Mouse (Mus musculus) intestine, embryonic 15.5 days (tissue): ENCODE results near the gene Comp. TPM values are rescaled to one million over a fixed set of nuclear protein-coding genes. Genes with fewer than 3 reads are reported as not detected.

Experiments
- ATAC-seq: fragments of 200-750 bp; cut with Nextera tagmentation; 2 replicates; pipeline ENCODE4 v1.8.0; 2017; ENCODE audit warnings: moderate TSS enrichment, moderate library complexity
- H3K27ac ChIP-seq: fragments of 300-500 bp; sonication (generic); 2 replicates; pipeline ENCODE4 v1.5.1; 2015; ENCODE audit warnings: mild to moderate bottlenecking, inconsistent platforms
- H3K27me3 ChIP-seq: fragments of 300-500 bp; sonication (generic); replicated peaks from 2 replicates; pipeline ENCODE4 v1.6.1; 2015; ENCODE audit warnings: inconsistent platforms
- H3K36me3 ChIP-seq: fragments of 300-500 bp; sonication (generic); 2 replicates; pipeline ENCODE4 v1.6.1; 2015; ENCODE audit warnings: inconsistent platforms
- H3K4me1 ChIP-seq: fragments of 300-500 bp; sonication (generic); replicated peaks from 2 replicates; pipeline ENCODE4 v1.6.1; 2015; ENCODE audit warnings: inconsistent platforms
- H3K4me2 ChIP-seq: fragments of 300-500 bp; sonication (generic); replicated peaks from 2 replicates; pipeline ENCODE4 v1.6.1; 2015; ENCODE audit warnings: mild to moderate bottlenecking, inconsistent platforms
- H3K4me3 ChIP-seq: fragments of 300-500 bp; sonication (generic); replicated peaks from 2 replicates; pipeline ENCODE4 v1.5.1; 2015; ENCODE audit warnings: inconsistent platforms
- H3K9ac ChIP-seq: fragments of 300-500 bp; sonication (generic); 2 replicates; pipeline ENCODE4 v1.6.1; 2015; ENCODE audit warnings: inconsistent platforms
- H3K9me3 ChIP-seq: fragments of 300-500 bp; sonication (generic); 2 replicates; pipeline ENCODE4 v1.6.1; 2016; ENCODE audit warnings: inconsistent platforms
- WGBS: fragments of 180-500 bp; shearing (Covaris S2); methylation state at CpG from one replicate; pipeline ENCODE4 v1.1.7; 2015; 5-methylcytosine and 5-hydroxymethylcytosine counted together
- polyA plus RNA-seq: library from polyadenylated mRNA; unstranded; fragments of >200 nt; fragmentation: Nextera tagmentation; extraction: Ambion mirVana; gene quantifications from 2 replicates; pipeline ENCODE4 v1.2.1, GENCODE M21; 2015

The Comp gene
- polyA plus RNA-seq, 1 experiment from 2014 or later = 0.82 TPM

DNA sequence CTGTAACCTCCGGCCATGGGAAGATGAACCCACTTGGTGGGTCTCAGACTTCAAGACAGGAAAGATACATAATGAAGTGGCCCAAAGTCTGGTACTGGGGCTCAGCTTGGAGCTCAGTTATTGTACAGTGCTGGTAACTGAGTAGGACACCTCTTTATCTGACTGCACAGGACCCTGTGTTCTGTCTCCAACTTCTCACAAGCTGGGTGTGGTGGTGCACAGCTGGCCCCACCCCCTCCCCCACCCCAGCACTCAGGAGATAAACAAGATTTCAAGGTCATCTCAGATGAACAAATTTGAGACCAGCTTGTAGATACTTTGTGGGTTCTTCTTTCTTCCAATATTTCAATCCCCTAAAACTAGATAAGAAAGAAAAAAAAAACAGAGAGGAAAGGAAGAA, 17.2 kb upstream of the Comp start:
- ATAC-seq = no peak
- H3K36me3 ChIP-seq = no peaks in the 10 kb centered on the region

DNA sequence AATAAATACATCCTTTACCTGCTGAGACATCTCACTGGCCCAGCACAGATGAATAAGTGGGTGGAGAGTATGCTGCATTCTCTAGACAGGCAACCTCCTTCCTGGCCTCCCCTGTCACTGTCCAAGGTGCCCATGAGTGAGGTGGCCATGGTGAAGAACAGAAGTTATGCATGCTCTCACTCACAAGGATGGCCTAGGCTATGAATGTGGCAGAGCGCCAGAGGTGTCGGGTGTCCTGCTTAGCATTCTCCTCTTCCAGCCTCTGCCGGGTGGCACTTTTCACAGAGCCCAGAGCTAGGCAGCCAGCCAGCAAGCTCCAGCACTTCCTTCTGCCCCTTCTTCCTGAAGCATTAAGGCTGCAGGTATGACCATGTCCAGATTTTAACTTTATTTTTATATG, 13.9 kb upstream of the Comp start:
- Histone ChIP-seq H3K36me3 (no peaks in the 10 kb centered on the region), H3K4me3 (no peak overlapping the region), H3K27ac (no peak overlapping the region), H3K9ac (no peak overlapping the region), H3K4me1 (peaks cover 3% of the 10 kb centered on the region; the same call in 1 of the 2 replicates), H3K4me2 (no peak overlapping the region), H3K27me3 (no peaks in the 10 kb centered on the region), H3K9me3 (no peaks in the 10 kb centered on the region)
- WGBS = 38% methylated on average over 3 of the region's 3 CpGs
- no peak for ATAC-seq

More for the DNA sequence above, 17.2 kb upstream of the Comp start:
- Histone ChIP-seq H3K9me3 (no peaks in the 10 kb centered on the region), H3K4me1 (peaks cover 17% of the 10 kb centered on the region), H3K27me3 (no peaks in the 10 kb centered on the region), H3K27ac (no peak overlapping the region), H3K4me3 (no peak overlapping the region), H3K4me2 (no peak overlapping the region), H3K9ac (no peak overlapping the region)
- WGBS = 90% methylated on average over 1 of the region's 1 CpGs

DNA sequence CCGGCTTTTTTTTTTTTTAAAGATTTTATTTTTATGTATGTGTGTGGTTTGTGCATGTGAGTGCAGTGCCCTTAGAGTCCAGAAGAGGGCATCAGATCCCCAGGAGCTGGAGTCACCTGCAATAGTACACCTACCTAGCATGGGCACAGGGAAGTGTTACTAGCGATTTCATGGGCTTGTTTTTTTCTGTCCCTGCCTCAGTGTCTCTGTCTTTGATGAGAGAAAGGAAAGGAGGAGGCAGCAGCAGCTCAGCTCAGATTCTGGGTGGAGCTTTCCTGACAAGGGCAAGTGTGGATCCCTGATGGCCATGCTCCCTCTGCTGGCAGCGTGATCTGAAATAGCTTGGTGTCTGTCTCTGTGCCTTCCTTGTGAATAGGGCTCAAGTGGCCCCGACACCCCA, 12.6 kb upstream of the Comp start:
- H3K4me2 ChIP-seq = no peak overlapping the region
- no peak overlapping the region for H3K4me3 ChIP-seq
- H3K27me3 ChIP-seq = no peaks in the 10 kb centered on the region
- no peaks in the 10 kb centered on the region for H3K36me3 ChIP-seq
- H3K9ac ChIP-seq = no peak overlapping the region
- 0 out of 2 replicates have a peak, but pooled peaks cover 3% of the 10 kb centered on the region for H3K4me1 ChIP-seq
- 54% methylated on average over 4 of the region's 4 CpGs for WGBS
- ATAC-seq = no peak
- H3K27ac ChIP-seq = no peak overlapping the region
- H3K9me3 ChIP-seq = no peaks in the 10 kb centered on the region

DNA sequence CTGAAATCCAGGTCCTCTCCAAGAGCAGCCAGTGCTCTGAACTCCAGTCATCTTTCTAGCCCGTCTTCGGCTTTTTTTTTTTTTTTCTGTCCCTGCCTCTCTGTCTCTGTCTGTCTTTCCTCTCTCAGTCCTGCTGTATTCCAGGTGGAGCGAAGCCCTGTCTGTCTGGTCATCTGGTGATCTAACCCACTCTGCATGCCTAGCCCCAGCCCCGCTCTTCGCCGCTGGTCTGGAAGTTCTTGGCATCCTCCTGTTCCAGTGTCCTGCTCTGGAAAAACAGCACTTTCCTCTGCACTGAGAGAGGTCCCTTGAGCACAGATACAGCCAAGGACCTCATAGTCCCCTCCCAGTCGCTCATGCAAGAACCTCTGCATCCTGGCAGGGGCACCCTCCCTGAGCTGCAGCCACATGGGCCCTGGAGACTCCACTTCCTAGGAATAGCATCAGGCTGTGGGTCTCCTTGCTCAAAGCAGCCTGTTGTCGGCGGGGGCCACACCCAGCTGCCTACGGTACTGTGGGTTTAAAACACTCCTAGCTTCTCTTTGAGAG, 11.8 kb upstream of the Comp start:
- no peaks in the 10 kb centered on the region for H3K36me3 ChIP-seq
- WGBS = 69% methylated on average over 10 of the region's 10 CpGs
- no peak overlapping the region for H3K27ac ChIP-seq
- H3K4me1 ChIP-seq = 0 out of 2 replicates have a peak, but pooled peaks cover 3% of the 10 kb centered on the region
- no peak overlapping the region for H3K9ac ChIP-seq
- H3K4me2 ChIP-seq = no peak overlapping the region
- no peaks in the 10 kb centered on the region for H3K9me3 ChIP-seq
- ATAC-seq = no peak
- no peaks in the 10 kb centered on the region for H3K27me3 ChIP-seq
- H3K4me3 ChIP-seq = no peak overlapping the region

DNA sequence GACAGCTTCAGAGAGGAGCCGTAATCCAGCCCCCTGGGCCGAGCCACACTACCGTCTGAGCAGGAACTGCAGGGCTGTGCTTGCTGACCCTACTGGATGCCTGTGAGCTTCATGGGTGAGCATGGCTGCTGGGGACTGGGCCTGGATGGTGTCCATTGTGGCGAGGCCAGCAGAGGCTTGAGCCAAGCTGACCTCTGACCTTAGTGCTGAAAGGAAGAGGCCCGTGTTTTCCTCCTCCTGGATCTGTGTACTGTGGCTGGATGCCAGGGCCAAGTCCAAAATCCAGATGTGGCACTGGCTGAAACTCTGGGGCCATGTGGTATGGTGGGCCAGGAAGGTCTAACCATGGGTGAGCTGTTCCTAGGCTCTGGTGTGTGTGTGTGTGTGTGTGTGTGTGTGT, 9.3 kb upstream of the Comp start:
- WGBS = 42% methylated on average over 5 of the region's 5 CpGs
- Histone ChIP-seq H3K4me1 (0 out of 2 replicates have a peak, but pooled peaks cover 3% of the 10 kb centered on the region), H3K36me3 (no peaks in the 10 kb centered on the region), H3K9ac (no peak overlapping the region), H3K4me2 (no peak overlapping the region), H3K27me3 (no peaks in the 10 kb centered on the region), H3K27ac (no peak overlapping the region), H3K9me3 (no peaks in the 10 kb centered on the region), H3K4me3 (no peak overlapping the region)
- ATAC-seq = peak; percentile 31; the same call in 1 of the 2 replicates

DNA sequence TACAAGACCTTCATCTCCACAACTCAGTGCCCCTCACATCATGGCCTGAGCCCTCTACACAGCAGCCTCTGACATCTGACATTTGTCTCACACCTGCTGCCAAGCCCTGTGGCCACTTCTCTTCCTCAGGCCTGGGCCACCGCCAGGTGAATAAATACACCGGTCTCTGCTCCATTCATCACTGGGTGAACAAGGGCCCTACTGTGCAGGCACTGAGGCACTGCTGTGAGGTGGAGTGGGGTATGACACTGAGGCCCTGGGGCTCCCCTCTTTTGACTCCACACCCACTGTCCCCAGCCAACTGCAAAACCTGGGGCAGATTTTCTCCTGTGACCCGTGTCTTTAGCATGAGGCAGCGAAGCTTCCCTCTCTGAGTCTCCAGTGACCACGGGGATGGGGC, 6.8 kb upstream of the Comp start:
- H3K4me1 ChIP-seq = 0 out of 2 replicates have a peak, but pooled peaks cover 3% of the 10 kb centered on the region
- H3K9me3 ChIP-seq = no peaks in the 10 kb centered on the region
- peaks cover 2% of the 10 kb centered on the region; the same call in 1 of the 2 replicates for H3K27me3 ChIP-seq
- no peak overlapping the region for H3K9ac ChIP-seq
- ATAC-seq = peak; percentile 57
- H3K4me3 ChIP-seq = no peak overlapping the region
- no peaks in the 10 kb centered on the region for H3K36me3 ChIP-seq
- H3K27ac ChIP-seq = no peak overlapping the region
- no peak overlapping the region for H3K4me2 ChIP-seq
- 72% methylated on average over 5 of the region's 5 CpGs for WGBS

DNA sequence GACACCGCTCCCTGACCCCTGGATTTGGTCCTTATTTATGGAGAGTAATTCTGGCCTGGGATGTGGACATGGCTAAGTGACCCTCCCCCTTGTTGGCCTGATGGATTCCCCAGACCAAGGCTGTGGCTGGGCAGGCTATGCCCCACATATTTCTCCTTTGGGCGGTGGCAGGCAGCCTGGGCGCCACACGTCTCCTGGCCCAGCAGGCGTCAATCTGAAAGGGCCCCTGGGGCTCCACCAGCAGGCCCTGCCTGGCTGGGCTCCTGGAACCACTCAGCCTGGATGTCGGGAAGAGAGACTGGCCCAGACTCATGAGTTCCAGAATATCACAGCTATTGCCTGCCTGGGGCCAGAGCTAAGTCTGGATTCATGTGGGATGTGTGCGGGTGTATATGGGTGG, 2.9 kb upstream of the Comp start:
- 80% methylated on average over 7 of the region's 7 CpGs for WGBS
- 0 out of 2 replicates have a peak overlapping the region, but pooled peaks have one; percentile 10 for H3K9ac ChIP-seq
- no peak overlapping the region for H3K4me3 ChIP-seq
- peaks cover 23% of the 10 kb centered on the region for H3K4me1 ChIP-seq
- no peaks in the 10 kb centered on the region for H3K36me3 ChIP-seq
- no peak overlapping the region for H3K27ac ChIP-seq
- H3K4me2 ChIP-seq = no peak overlapping the region
- no peak for ATAC-seq
- peaks cover 41% of the 10 kb centered on the region for H3K27me3 ChIP-seq
- no peaks in the 10 kb centered on the region for H3K9me3 ChIP-seq

DNA sequence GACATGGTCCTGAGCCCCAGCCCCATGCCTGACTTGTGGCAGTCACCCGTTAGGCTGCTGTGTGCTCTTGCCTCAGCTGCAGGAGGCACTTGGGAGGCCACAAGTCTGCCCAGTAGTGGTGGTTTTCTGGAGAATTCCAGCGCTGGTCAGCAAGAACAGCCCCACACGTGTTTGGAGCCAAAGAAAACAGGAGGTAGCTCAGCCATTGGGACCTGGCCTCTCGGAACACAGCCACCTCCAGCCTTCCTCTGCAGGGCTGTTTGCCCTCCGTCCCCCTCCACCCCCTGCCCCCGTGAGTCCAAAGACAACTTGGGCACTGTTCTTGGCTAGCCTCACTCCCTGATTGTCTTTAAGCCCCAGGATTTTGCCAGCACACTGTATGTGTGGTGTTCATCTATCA, 1.4 kb upstream of the Comp start:
- ATAC-seq = no peak
- Histone ChIP-seq H3K9me3 (no peaks in the 10 kb centered on the region), H3K27me3 (peaks cover 56% of the 10 kb centered on the region)

DNA sequence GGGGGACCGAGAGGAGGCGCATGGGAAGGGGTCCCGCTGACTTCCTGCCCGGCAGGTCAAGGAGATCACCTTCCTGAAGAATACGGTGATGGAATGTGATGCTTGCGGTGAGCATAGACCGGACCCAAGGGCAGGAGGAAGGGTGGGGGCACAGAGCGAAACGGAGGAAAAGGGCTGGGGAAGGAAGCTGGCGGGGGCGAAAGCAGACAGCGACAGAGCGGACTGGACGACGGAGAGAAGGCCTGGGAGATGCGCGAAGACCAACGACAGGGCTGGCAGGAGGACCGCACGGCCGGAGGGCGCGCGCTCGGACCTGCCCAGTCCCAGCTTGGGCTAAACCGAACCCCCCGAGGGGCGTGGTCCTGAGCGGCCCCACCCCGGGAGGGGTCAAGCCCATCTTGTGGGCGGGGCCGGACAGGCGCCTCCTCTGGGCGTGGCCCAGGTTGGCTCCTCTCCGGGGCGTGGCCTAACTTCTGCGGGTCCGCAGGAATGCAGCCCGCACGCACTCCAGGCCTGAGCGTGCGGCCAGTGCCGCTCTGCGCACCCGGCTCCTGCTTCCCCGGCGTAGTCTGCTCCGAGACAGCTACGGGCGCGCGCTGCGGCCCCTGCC, 1.1 kb downstream of the Comp start:
- H3K36me3 ChIP-seq = no peaks in the 10 kb centered on the region
- under 1% methylated on average over 53 of the region's 53 CpGs for WGBS
- H3K27ac ChIP-seq = no peak overlapping the region
- H3K4me1 ChIP-seq = peaks cover 34% of the 10 kb centered on the region
- H3K9ac ChIP-seq = peak overlapping the region; percentile 14; the same call in 1 of the 2 replicates
- H3K4me3 ChIP-seq = peak overlapping the region; percentile 42
- H3K27me3 ChIP-seq = peaks cover 77% of the 10 kb centered on the region
- no peaks in the 10 kb centered on the region for H3K9me3 ChIP-seq
- ATAC-seq = peak; percentile 79
- peak overlapping the region; percentile 81 for H3K4me2 ChIP-seq

More for the DNA sequence above, 1.4 kb upstream of the Comp start:
- 47% methylated on average over 6 of the region's 6 CpGs for WGBS
- H3K9ac ChIP-seq = no peak overlapping the region
- peaks cover 34% of the 10 kb centered on the region for H3K4me1 ChIP-seq
- no peak overlapping the region for H3K4me2 ChIP-seq
- no peaks in the 10 kb centered on the region for H3K36me3 ChIP-seq
- no peak overlapping the region for H3K27ac ChIP-seq
- no peak overlapping the region for H3K4me3 ChIP-seq

DNA sequence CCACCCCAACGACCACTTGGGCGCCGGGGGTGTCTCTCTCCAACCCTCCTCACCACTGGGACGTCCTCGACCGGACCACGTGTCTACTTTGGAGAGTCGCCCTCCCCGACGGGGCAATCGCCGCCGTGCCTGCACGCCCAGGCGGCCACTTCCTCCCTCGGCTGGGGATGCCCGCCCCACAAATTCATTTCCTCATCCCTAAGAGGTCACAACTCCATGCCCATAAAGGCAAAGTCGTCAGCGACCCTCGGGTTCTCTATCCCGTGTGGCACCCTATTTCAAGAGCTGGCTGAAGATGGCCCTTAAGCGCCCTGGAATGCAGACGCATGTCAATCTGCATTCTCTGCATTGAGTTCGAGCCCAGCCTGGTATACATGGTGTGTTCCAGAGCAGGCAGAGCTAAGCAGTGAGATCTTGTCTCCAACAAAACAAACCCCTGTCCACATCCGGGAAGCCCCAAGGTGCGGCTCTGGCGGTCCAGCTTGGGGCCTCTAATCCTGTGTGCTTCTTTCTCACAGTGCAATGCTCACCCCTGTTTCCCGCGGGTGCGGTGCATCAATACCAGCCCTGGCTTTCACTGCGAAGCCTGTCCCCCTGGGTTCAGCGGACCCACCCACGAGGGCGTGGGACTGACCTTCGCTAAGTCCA, 2.0 kb downstream of the Comp start:
- peaks cover 34% of the 10 kb centered on the region for H3K4me1 ChIP-seq
- H3K36me3 ChIP-seq = no peaks in the 10 kb centered on the region
- H3K27ac ChIP-seq = no peak overlapping the region
- H3K4me2 ChIP-seq = peak overlapping the region; percentile 81
- peak overlapping the region; percentile 42 for H3K4me3 ChIP-seq
- WGBS = 6% methylated on average over 35 of the region's 35 CpGs
- peaks cover 77% of the 10 kb centered on the region for H3K27me3 ChIP-seq
- H3K9me3 ChIP-seq = no peaks in the 10 kb centered on the region
- no peak overlapping the region for H3K9ac ChIP-seq
- peak; percentile 29 for ATAC-seq

DNA sequence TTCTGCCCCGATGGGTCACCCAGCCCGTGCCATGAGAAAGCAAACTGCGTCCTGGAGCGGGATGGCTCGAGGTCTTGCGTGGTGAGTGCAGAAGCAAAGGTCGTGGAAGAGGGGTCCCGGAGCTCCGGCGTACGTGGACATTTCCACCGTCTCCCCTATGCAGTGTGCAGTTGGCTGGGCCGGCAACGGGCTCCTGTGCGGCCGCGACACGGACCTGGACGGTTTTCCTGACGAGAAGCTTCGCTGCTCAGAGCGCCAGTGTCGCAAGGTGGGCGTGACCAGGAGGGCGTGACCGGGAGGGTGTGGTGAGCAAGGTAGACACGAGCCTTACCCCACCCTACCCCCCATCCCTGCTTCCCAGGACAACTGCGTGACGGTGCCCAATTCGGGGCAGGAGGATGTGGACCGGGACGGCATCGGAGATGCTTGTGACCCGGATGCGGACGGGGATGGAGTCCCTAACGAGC, 3.0 kb downstream of the Comp start:
- WGBS = 6% methylated on average over 37 of the region's 37 CpGs

DNA sequence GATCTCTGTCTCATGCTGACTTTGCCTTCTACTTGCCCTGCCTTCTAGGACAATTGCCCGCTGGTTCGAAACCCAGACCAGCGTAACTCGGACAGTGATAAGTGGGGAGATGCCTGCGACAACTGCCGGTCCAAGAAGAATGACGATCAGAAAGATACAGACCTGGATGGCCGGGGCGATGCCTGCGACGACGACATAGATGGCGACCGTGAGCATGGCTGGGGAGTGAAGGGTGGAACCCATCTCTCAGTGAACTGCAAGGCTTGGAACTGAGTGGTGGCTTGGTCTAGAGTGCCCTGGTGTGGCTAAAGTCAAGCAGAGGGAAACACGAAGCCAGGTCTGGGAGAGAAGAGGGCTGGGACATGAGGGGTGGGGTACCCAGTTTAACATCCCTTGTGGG, 3.7 kb downstream of the Comp start:
- no peaks in the 10 kb centered on the region for H3K9me3 ChIP-seq
- WGBS = 13% methylated on average over 15 of the region's 15 CpGs
- H3K36me3 ChIP-seq = no peaks in the 10 kb centered on the region
- H3K4me3 ChIP-seq = no peak overlapping the region
- ATAC-seq = no peak
- peaks cover 73% of the 10 kb centered on the region for H3K27me3 ChIP-seq
- H3K9ac ChIP-seq = no peak overlapping the region
- H3K27ac ChIP-seq = no peak overlapping the region
- H3K4me1 ChIP-seq = peaks cover 34% of the 10 kb centered on the region
- no peak overlapping the region for H3K4me2 ChIP-seq

More for the DNA sequence above, 3.0 kb downstream of the Comp start:
- Histone ChIP-seq H3K9me3 (no peaks in the 10 kb centered on the region), H3K9ac (no peak overlapping the region), H3K4me1 (peaks cover 34% of the 10 kb centered on the region), H3K4me3 (peak overlapping the region; percentile 17), H3K27me3 (peaks cover 80% of the 10 kb centered on the region), H3K27ac (no peak overlapping the region), H3K36me3 (no peaks in the 10 kb centered on the region), H3K4me2 (peak overlapping the region; percentile 27; the same call in 1 of the 2 replicates)
- no peak for ATAC-seq
